Mouse (Mus musculus) cerebellum, adult 9-10 months (tissue): ENCODE measurements around the gene Ndnf.

Source experiments
- DNase-seq: peaks from one replicate; pipeline ENCODE4 v3.0.0; 2022

Gene Ndnf

GRCm38 (mm10) chr6:65671451-65671850 is at the start of gene Ndnf:
Gene Ndnf, plus strand, starts transcription at chr6:65671590.
- DNase-seq, result peak; percentile 17

GRCm38 (mm10) chr6:65623016-65623715 is 48.2 kb upstream of the Ndnf start:
- DNase-seq, result no peak

GRCm38 (mm10) chr6:65630578-65630977 is 40.8 kb upstream of the Ndnf start:
- DNase-seq, result no peak

GRCm38 (mm10) chr6:65632184-65632583 is 39.2 kb upstream of the Ndnf start:
- no peak for DNase-seq

- DNase-seq, result no peak
Measured at GRCm38 (mm10) chr6:65642431-65642830, 29.0 kb upstream of the Ndnf start.

GRCm38 (mm10) chr6:65644110-65644509 is 27.3 kb upstream of the Ndnf start:
- no peak for DNase-seq

- DNase-seq, result no peak
Measured at GRCm38 (mm10) chr6:65646408-65646807, 25.0 kb upstream of the Ndnf start.

GRCm38 (mm10) chr6:65647731-65648130 is 23.7 kb upstream of the Ndnf start:
- DNase-seq, result no peak

- DNase-seq, result peak; percentile 20
Measured at GRCm38 (mm10) chr6:65651376-65651775, 20.0 kb upstream of the Ndnf start.

- DNase-seq, result no peak
Measured at GRCm38 (mm10) chr6:65661272-65661671, 10.1 kb upstream of the Ndnf start.

- no peak for DNase-seq
Measured at GRCm38 (mm10) chr6:65662050-65662449, 9.3 kb upstream of the Ndnf start.

GRCm38 (mm10) chr6:65663990-65664389 is 7.4 kb upstream of the Ndnf start:
- no peak for DNase-seq

GRCm38 (mm10) chr6:65666295-65666694 is 5.1 kb upstream of the Ndnf start:
- DNase-seq, result no peak

GRCm38 (mm10) chr6:65669971-65670370 is 1.4 kb upstream of the Ndnf start:
- no peak for DNase-seq

- DNase-seq, result no peak
Measured at GRCm38 (mm10) chr6:65670981-65671411, 394 bp upstream of the Ndnf start.

GRCm38 (mm10) chr6:65672131-65673031 is 991 bp downstream of the Ndnf start:
- no peak for DNase-seq

- no peak for DNase-seq
Measured at GRCm38 (mm10) chr6:65693938-65694337, 22.5 kb downstream of the Ndnf start.

GRCm38 (mm10) chr6:65720676-65721075 is 49.3 kb downstream of the Ndnf start:
- no peak for DNase-seq

- no peak for DNase-seq
Measured at GRCm38 (mm10) chr6:65725677-65726076, 54.3 kb downstream of the Ndnf start.

- DNase-seq, result no peak
Measured at GRCm38 (mm10) chr6:65728261-65728660, 56.9 kb downstream of the Ndnf start.

- DNase-seq, result no peak
Measured at GRCm38 (mm10) chr6:65739442-65739841, 68.1 kb downstream of the Ndnf start.

- DNase-seq, result no peak
Measured at GRCm38 (mm10) chr6:65743144-65743870, 71.9 kb downstream of the Ndnf start.

- DNase-seq, result no peak
Measured at GRCm38 (mm10) chr6:65743871-65744202, 72.4 kb downstream of the Ndnf start.

GRCm38 (mm10) chr6:65758214-65758613 is 86.8 kb downstream of the Ndnf start:
- no peak for DNase-seq
